Mouse (Mus musculus) urinary bladder, postnatal 10 days (tissue): ENCODE results near the gene Acot7.

Experiments
- DNase-seq: peaks from one replicate; pipeline ENCODE4 v3.0.0; 2022; ENCODE audit warnings: low spot score

Gene Acot7

GRCm38 (mm10) chr4:152177537-152178343 lies at the start of gene Acot7:
Acot7 (plus strand) TSS chr4:152178134.
- peak; percentile 61 for DNase-seq

- no peak for DNase-seq
These were observed 49.1 kb upstream of the Acot7 start for GRCm38 (mm10) chr4:152128784-152129183.

- DNase-seq = no peak
These were observed 48.5 kb upstream of the Acot7 start for GRCm38 (mm10) chr4:152129395-152129930.

- DNase-seq = no peak
These were observed 46.9 kb upstream of the Acot7 start for GRCm38 (mm10) chr4:152130771-152131653.

GRCm38 (mm10) chr4:152131809-152132771 lies 45.8 kb upstream of the Acot7 start:
- DNase-seq = no peak

GRCm38 (mm10) chr4:152132772-152133169 lies 45.2 kb upstream of the Acot7 start:
- no peak for DNase-seq

- no peak for DNase-seq
These were observed 44.7 kb upstream of the Acot7 start for GRCm38 (mm10) chr4:152133213-152133612.

GRCm38 (mm10) chr4:152134507-152134906 lies 43.4 kb upstream of the Acot7 start:
- DNase-seq = no peak

- no peak for DNase-seq
These were observed 42.6 kb upstream of the Acot7 start for GRCm38 (mm10) chr4:152135363-152135762.

GRCm38 (mm10) chr4:152136112-152136875 lies 41.6 kb upstream of the Acot7 start:
- no peak for DNase-seq

GRCm38 (mm10) chr4:152136876-152137250 lies 41.1 kb upstream of the Acot7 start:
- no peak for DNase-seq

- DNase-seq = peak; percentile 63
These were observed 39.3 kb upstream of the Acot7 start for GRCm38 (mm10) chr4:152138497-152139260.

GRCm38 (mm10) chr4:152140441-152140840 lies 37.5 kb upstream of the Acot7 start:
- no peak for DNase-seq

- no peak for DNase-seq
These were observed 36.3 kb upstream of the Acot7 start for GRCm38 (mm10) chr4:152141521-152142135.

GRCm38 (mm10) chr4:152143632-152144031 lies 34.3 kb upstream of the Acot7 start:
- no peak for DNase-seq

GRCm38 (mm10) chr4:152145473-152145872 lies 32.5 kb upstream of the Acot7 start:
- DNase-seq = no peak

- DNase-seq = no peak
These were observed 31.7 kb upstream of the Acot7 start for GRCm38 (mm10) chr4:152146033-152146827.

- DNase-seq = no peak
These were observed 27.4 kb upstream of the Acot7 start for GRCm38 (mm10) chr4:152150546-152150945.
